Mouse (Mus musculus): ENCODE results near the gene Rdm1.

Rdm1 gene

GRCm38 (mm10) chr11:101626995-101627856 is at the start of gene Rdm1:
Gene Rdm1 (plus strand): TSS chr11:101627195.
- WGBS = 1% methylated on average over 34 of the region's 34 CpGs

DNA sequence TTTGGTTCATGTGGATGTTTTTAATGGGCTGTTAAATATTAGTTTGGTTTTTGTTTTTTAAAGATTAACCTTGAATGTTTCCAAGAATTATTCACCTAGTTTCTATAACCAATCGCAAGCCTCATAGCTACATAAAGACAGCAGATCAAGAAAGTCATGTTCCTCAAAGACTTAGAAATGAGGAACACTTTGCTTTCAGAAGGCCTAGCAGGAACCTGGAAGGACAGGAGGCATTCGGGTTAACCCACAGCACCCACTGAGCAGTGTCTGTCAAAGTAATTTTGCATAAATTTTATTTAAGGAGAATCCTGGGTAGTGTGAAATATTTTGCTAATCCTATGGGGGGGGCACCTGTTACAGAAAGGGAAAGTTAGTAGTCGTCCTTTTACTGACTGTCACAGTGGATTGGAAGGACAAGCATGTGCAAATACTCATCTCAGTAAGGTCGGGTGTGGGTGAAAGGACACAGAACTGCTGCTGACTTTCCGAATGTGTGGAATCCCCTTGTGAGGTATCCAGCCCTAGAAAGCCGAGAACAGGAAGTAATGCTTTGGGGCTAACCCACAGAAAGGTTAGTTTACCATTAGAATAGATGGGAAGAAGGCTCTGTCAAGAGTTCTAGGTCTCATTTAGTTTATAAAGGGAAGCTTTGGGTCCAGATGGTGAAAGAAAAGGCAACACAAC is 45.8 kb upstream of the Rdm1 start:
- WGBS = 83% methylated on average over 6 of the region's 6 CpGs

- 39% methylated on average over 31 of the region's 31 CpGs for WGBS
These were observed 44.6 kb upstream of the Rdm1 start, which contains the start of gene Tmem106a for GRCm38 (mm10) chr11:101582054-101583035. Gene Tmem106a (plus strand): TSS chr11:101582242.

- 88% methylated on average over 2 of the region's 2 CpGs for WGBS
These were observed 43.8 kb upstream of the Rdm1 start for GRCm38 (mm10) chr11:101583205-101583604.

DNA sequence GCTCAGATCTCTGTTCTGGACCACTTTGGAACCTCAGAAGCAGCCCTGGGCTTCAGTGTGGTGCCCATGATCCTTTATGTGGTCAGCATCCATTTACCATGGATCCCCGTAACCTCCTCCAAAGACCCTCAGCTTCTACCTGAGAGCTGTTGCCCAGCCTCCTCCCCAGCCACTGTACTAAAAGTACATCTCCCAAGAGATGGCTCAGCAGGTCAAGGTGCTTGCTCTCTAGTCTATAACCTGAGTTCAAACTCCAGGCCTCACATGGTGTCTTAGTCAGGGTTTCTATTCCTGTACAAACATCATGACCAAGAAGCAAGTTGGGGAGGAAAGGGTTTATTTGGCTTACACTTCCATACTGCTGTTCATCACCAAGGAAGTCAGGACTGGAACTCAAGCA is 42.0 kb upstream of the Rdm1 start:
- 100% methylated on average over 1 of the region's 1 CpGs for WGBS

- WGBS = 76% methylated on average over 4 of the region's 4 CpGs
These were observed 41.2 kb upstream of the Rdm1 start for GRCm38 (mm10) chr11:101585805-101586204.

GRCm38 (mm10) chr11:101587676-101588075 is 39.3 kb upstream of the Rdm1 start:
- 70% methylated on average over 10 of the region's 10 CpGs for WGBS

- 95% methylated on average over 7 of the region's 7 CpGs for WGBS
These were observed 38.1 kb upstream of the Rdm1 start for GRCm38 (mm10) chr11:101588868-101589267.

- 35% methylated on average over 5 of the region's 5 CpGs for WGBS
These were observed 37.6 kb upstream of the Rdm1 start for GRCm38 (mm10) chr11:101589444-101589843.

DNA sequence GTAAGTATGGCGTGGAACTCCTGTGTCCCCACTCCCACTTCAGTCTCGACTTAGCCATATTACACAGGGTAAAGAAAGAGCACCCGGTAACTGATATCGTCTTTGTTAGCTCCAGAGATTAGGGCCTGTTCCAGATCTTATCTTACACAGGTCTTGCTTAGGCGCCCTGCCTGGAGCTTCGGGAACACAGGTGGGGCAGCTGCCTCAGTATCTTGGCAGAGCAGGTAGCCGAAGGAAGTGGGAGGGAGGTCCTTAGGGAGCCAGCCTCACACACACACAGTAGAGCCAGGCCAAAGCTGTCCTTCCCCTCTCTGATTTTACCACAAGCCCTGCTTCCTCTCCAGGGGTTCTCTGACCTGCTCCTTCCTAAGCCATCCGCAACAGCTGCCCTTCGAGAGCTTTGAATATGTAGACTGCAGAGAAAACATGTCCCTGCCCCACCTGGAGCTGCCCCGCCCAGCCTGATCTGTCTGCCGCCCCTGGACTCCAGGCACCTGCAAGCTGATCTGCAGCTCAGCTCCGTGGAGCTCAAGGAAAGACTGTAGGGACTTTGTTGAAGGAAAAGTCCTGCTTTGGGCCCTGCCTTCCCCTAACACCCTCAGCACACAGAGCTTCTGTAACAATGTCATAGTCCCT is 36.9 kb upstream of the Rdm1 start:
- 88% methylated on average over 12 of the region's 12 CpGs for WGBS

GRCm38 (mm10) chr11:101599156-101599555 is 27.8 kb upstream of the Rdm1 start, which contains the start of gene Gm11634:
Gene Gm11634 (minus strand): TSS chr11:101599256.
- 79% methylated on average over 6 of the region's 6 CpGs for WGBS

GRCm38 (mm10) chr11:101602491-101602890 is 24.5 kb upstream of the Rdm1 start:
- WGBS = 52% methylated on average over 3 of the region's 3 CpGs

GRCm38 (mm10) chr11:101604116-101604515 is 22.9 kb upstream of the Rdm1 start:
- 37% methylated on average over 3 of the region's 3 CpGs for WGBS

GRCm38 (mm10) chr11:101604531-101605453 is 22.2 kb upstream of the Rdm1 start:
- WGBS = 5% methylated on average over 30 of the region's 30 CpGs

GRCm38 (mm10) chr11:101607134-101607533 is 19.9 kb upstream of the Rdm1 start:
- 94% methylated on average over 4 of the region's 4 CpGs for WGBS

GRCm38 (mm10) chr11:101610445-101610844 is 16.6 kb upstream of the Rdm1 start:
- 29% methylated on average over 11 of the region's 11 CpGs for WGBS

- WGBS = 82% methylated on average over 6 of the region's 6 CpGs
These were observed 13.4 kb upstream of the Rdm1 start for GRCm38 (mm10) chr11:101613596-101613995.

DNA sequence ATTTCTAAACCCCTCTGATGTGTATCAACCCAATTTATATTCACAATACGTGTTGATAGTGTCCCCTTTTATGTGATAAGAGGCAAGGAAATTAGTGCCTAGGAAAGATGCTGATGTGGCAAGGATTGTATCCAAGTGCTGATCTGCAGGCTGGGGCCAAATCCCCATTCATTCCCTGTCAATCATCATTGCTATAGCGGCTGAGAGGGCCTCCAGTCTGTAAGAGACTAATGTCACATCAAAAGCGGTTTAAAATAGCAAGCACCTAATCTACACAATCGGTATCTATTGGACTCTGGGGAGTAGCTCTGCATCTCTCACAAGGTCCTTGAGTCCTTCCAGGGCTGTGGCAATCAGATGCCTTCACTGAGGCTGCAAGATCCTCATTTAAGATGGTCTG is 12.9 kb upstream of the Rdm1 start:
- 64% methylated on average over 4 of the region's 4 CpGs for WGBS

- WGBS = 86% methylated on average over 6 of the region's 6 CpGs
These were observed 11.6 kb upstream of the Rdm1 start for GRCm38 (mm10) chr11:101615380-101615779.

- WGBS = 89% methylated on average over 8 of the region's 8 CpGs
These were observed 10.9 kb upstream of the Rdm1 start for GRCm38 (mm10) chr11:101616104-101616503.

All from cerebral cortex, adult 2 months (tissue).